Mouse (Mus musculus): ENCODE results near the gene Brdt.
A peak's percentile ranks its signal among the peaks of the same experiment; 100 is the strongest.

GRCm38 (mm10) chr5:107359395-107360053 lies 28.6 kb downstream of the Brdt start:
- TF ChIP-seq CTCF (IDR thresholded peaks at IDR 0.05; ENCODE audit: extremely low read depth, insufficient read length, insufficient replicate concordance, low read depth, low read length) (no peak), POLR2A (IDR thresholded peaks at IDR 0.05; ENCODE audit: low read depth, low read length) (peak; percentile 30; the same call in 1 of the 2 replicates)

Data from small intestine, adult 2 months (tissue).